Mouse (Mus musculus): ENCODE data around the gene Col6a1. TPM values are rescaled to one million over a fixed set of nuclear protein-coding genes. Genes with fewer than 3 reads are reported as not detected.

Gene Col6a1
- 48.0 TPM for polyA plus RNA-seq (2014; fragmentation: Illumina TruSeq; extraction: RNeasy Lipid Tissue Mini Kit (QIAGEN cat#74804))

GRCm38 (mm10) chr10:76725682-76726285, at the start of gene Col6a1:
TSS of gene Col6a1 (minus strand) at chr10:76726168.

Other genes with a start within 250 kb of the Col6a1 start
- 10.8 TPM for gene Lss, start 194.6 kb downstream of the Col6a1 start, polyA plus RNA-seq (2014; fragmentation: Illumina TruSeq; extraction: RNeasy Lipid Tissue Mini Kit (QIAGEN cat#74804))
- gene Spatc1l, start 163.9 kb downstream of the Col6a1 start, polyA plus RNA-seq (2014; fragmentation: Illumina TruSeq; extraction: RNeasy Lipid Tissue Mini Kit (QIAGEN cat#74804)), result not detected
- not detected for gene Ftcd, start 150.5 kb downstream of the Col6a1 start, polyA plus RNA-seq (2014; fragmentation: Illumina TruSeq; extraction: RNeasy Lipid Tissue Mini Kit (QIAGEN cat#74804))
- gene Col6a2, start 102.5 kb downstream of the Col6a1 start, polyA plus RNA-seq (2014; fragmentation: Illumina TruSeq; extraction: RNeasy Lipid Tissue Mini Kit (QIAGEN cat#74804)), result 9.5 TPM
- 3.4 TPM for gene Pcbp3, start 235.7 kb upstream of the Col6a1 start, polyA plus RNA-seq (2014; fragmentation: Illumina TruSeq; extraction: RNeasy Lipid Tissue Mini Kit (QIAGEN cat#74804))

All from ovary, adult 10 weeks (tissue).